Mouse (Mus musculus): ENCODE measurements at regions not wholly inside any gene's neighbourhood (a gene's known extent, or its start where the extent isn't known, plus 50 kb on each side); places are given as distances from the start of the nearest gene placed in this dataset.
"Not testable (repeated sequence)": the region's sequence is repeated elsewhere in the genome, so short reads cannot be mapped to it uniquely, and the experiment has no call there.

DNA sequence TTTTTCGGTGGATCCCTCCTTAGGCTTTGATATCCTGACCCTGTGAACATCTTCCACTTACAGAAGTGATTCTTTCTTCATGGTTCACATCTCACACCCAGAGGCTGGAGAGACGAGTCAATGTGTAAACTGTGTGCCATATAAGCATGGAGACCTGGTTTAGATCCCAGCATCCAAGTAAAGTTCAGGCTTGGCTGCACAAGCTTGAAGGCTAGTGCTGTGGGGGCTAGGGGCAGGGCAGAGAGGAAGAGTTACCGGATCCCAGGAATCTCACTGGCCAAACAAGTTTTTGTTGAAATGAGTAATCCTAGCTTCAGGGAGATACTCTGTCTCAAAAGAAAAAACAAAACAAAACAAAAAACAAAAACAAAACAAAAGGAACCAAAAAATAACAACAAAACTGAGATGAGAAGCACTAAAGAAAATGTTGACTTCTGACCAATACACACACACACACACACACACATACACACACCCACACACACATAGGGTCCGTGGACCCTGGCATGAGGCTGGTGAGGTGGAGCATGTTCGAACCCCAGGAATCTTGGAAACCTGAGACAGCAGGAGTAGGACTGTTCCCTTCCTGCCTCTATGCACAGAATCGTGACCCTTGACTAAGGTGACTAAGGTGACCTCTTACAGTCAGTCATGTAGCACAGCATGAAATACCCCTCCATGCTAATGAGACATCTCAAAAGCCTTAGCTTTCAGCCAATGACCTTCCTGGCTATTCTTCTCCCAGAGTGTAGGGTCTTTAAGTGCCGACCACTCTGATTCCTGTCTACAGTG, 55.2 kb downstream of the Gm12728 start:
- no peak for DNase-seq

DNA sequence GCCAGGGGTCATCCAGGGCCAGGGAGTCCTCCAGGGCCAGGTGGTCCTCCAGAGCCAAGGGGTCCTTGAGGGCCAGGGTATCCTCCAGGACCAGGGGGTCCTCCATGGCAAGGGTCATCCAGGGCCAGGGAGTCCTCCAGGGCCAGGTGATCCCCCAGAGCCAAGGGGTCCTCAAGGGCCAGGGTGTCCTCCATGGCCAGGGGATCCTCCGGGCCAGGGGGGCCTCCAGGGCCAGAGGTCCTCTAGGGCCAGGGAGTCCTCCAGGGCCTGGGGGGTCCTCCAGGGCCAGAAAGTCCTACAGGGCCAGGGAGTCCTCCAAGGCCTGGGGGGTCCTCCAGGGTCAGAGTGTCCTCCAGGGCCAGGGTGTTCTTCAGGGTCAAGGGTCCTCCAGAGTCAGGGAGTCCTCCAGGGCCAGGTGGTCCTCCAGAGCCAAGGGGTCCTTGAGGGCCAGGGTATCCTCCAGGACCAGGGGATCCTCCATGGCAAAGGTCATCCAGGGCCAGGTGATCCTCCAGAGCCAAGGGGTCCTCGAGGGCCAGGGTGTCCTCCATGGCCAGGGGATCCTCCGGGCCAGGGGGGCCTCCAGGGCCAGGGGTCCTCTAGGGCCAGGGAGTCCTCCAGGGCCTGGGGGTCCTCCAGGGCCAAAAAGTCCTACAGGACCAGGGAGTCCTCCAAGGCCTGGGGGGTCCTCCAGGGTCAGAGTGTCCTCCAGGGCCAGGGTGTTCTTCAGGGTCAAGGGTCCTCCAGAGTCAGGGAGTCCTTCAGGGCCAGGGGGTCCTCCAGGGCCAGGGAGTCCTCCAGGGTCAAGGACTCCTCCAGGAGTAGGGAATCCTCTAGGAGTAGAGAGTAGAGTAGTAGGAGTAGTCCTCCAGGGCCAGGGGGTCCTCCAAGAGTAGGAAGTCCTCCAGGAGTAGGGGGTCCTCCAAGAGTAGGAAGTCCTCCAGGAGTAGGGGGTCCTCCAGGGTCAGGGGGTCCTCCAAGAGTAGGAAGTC, 56.6 kb downstream of the Gm12728 start:
- DNase-seq = not testable (repeated sequence)

DNA sequence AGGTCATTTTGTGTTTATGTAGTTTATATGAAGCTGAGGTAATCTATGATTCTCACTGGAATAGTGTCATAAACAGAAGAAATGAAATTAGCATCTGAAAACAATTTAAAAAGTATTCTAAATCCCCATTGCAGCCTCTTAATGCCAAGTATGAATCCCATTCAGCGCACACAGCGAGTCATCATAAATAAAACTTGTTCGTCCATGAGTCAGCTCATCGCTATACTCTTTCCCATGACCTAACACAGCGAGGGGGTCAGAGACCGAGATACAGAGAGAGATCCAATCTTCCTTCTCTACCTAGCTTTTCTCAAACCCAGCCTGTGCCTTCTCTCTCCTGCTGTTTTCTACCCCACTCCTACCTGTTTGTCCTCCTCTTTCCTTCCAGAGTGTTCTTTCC, 63.4 kb downstream of the Gm12728 start:
- no peak for DNase-seq

DNA sequence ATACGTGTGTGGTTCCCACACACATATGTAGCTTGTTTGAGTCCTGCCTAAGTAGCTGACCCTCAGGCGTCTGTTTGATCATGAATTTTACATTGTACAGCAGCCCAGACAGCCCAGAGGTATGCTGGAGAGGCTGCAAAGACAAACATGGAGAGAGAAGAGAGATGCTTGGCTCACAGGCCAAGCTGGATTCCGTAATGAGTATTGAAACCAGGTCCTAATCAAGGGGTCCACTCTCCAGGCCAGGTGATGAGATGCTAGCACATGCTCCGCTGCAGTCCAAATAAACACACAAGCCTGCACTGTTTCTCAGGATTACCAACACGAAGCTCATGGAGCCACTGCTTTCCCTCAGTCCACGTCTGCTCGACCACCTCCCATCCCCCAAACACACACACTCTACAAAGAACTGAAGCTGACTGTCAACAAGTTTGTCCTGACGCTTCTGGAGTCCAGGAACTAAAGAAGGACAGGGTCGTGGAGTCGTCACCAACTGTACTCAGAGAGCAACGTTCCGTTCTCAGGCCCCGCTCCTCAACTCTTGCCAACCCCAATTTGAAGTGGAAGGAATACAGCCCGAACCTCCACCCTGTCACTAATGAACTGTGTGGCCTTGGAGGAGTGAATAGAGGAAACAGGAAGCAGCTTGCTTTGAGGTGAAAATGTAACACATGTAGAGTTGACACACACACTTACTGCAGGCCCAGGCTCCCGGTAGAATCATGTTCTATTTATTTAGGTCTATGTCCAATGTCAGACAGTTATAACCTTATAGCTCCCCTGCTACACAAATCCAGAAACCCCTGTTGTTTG, 69.6 kb downstream of the Gm12728 start:
- DNase-seq = no peak

DNA sequence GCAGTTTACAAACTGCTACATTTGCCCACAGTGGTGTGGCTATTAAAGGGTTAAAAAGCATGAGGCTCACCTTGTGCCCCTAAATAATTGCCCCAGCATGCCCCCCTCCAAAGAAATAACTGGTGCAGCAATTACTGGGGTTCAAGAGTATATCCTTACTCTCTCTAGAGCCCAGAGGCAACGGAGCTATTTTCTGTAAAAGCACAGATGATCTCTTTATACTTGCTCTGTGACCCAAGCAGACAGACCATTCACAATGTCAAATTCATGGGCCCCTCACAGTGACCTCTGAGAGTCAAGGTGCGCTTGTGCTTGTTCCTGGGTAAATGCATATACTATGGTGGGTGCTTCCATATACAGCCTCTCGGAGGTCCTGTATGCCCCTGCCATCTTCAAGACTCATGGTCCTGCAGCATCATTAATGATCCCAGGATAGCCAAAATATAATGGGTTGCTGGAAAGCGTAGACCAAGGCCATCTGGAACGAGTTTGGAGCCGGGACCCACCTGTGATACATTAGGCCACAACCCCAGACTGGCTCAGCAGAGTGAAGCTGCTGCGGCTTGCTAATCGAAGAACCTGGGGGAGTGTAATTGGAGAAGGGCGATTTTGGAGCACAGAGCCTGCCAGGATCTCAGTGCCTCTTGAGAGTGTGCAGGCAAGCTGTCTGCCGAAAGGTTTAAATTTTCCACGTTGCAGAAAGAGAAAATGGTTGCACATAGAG, 71.4 kb downstream of the Gm12728 start:
- DNase-seq = no peak

DNA sequence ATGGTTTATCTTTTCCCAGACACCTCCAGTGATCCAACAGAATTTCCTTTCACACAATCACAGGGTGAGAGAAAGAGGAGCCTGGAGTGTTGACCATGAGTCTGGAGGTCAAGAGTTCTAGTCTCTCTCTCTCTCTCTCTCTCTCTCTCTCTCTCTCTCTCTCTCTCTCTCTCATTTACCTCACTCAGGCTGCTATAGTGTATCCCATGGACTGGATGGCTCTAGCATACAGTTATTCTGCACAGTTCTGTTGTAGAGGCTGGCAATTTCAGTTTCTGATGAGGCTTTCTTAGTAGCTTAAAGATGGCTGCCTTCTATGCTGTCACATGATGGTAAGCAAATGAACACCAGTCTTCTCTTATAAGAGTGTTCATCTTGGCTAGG, 72.0 kb downstream of the Gm12728 start:
- DNase-seq = no peak

DNA sequence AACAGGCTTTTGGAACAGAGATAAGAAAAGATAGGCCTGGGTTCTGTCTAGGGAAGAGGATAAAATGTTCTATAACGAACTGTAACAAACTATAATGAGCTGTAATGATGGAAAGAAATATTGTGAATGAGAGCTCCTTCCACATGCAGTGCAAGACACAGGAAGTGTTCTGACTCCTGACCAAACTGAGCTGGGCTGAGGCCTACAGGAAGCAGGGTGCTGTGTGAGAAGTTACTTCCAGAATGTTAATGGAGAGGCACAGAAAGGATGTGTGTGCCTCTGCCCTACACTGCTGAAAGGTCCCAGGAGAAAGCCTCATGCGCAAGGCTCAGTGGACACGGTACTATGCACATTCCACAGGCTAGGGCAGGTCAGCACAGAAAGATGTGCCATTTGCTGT, 80.8 kb downstream of the Gm12728 start:
- no peak for DNase-seq

DNA sequence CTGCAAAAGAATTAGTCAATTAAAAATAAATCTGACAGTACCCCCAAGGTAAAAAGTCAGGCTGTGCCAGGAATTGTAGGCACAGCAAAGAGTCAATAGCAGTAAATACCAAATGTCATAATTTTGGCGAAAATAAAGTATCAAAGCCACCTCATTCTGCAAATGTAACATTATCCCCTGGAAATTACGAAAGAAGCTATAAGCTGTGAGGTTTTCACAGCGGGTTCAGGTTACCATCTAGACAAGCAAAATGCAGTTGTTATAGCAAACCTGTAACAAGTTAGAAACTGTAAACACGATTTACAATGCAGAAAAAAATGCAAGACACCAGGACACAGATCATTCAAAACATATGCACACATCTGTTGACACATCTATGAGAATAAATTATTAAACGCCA, 87.6 kb downstream of the Gm12728 start:
- DNase-seq = no peak

DNA sequence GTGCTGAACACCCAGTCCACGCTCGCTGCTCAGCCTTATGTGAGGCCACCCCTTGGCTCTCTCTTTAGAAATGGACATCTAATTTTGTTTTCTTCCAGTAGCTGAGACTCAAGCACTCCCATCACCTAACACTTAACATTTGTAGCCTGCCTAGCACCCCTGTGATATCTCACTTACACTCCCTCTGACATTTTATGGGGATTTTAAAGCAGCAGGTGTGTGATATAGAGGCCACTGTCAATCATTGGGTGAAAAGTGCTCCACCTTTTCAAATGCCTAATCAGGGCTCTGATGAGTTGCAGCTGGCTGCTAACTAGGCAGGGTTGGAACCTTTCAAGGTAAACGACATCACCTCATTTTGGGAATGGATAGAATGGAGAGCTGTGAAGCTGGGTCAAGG, 90.2 kb downstream of the Gm12728 start:
- DNase-seq = no peak

DNA sequence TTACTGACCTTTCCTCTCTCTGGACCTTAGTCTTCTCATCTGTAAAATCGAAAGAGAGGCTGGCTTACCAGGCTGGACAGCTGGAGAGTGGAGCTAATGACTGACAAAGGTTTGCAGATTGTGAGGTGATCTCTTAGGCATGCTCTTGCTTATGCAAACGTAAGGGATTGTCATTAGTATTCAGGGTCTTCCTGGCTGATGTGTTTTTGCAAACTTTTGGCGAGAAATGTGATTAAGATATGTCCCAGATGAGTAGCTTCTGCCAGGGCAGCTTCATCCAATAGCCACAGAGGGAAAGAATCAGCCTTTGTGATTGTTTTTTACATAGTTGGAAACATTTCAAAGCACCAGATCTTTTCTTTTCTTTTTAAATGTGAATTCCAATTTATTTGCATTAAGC, 95.1 kb downstream of the Gm12728 start:
- DNase-seq = no peak

DNA sequence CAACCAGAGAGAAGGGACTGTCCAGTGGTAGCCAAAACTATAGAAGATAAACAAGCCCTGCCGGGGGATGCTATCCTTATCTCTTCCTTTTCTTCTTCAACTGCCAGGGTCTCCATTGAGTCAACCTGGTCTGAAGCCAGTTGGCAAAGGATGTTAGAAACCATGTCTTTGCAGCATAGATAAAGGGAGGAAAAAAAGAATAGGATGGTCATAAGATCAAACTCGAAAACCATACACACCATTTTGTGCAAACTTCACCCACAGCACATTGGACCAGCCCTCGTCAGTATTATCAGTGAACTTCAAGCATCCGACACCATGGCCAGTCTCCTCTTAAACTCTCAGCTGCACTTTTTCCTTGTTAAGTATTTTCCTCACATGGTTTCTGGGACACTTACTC, 101.8 kb downstream of the Gm12728 start:
- DNase-seq = no peak

DNA sequence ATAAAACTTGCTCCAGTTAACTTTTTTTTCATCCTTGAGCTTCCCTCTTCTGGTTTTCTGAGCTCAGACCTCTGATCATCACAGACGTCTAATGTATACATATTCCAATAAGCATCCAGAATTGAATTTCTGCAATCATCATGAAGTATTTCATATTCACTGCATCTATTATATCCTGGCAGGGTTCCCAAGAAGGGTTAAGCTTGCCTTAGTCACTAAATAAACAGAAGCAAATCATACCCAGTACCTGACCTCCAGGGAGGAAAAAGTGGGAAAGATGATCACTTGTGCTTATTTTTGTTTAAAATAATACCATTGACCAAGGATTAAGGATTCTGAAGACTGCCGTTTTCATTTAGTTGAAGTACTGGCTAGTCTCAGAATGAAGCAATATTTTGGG, 102.4 kb downstream of the Gm12728 start:
- no peak for DNase-seq

DNA sequence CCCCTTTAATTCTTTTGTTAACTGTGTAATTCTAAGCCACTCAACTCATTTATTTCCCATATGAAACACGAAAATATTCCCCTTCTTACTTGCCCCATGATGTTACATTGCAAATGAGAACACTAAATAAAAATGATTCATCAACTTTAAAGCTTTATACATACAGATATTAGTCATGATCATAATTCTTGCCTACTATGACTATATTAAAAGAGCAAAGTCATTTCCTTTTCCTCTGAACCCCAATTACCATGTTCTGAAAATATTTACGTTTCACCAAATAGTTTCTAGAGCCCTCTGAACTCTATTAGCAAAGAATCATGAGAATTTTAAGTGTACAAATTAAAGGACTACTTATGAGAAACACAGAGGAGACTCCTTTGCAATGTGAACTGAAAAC, 105.4 kb downstream of the Gm12728 start:
- DNase-seq = no peak

DNA sequence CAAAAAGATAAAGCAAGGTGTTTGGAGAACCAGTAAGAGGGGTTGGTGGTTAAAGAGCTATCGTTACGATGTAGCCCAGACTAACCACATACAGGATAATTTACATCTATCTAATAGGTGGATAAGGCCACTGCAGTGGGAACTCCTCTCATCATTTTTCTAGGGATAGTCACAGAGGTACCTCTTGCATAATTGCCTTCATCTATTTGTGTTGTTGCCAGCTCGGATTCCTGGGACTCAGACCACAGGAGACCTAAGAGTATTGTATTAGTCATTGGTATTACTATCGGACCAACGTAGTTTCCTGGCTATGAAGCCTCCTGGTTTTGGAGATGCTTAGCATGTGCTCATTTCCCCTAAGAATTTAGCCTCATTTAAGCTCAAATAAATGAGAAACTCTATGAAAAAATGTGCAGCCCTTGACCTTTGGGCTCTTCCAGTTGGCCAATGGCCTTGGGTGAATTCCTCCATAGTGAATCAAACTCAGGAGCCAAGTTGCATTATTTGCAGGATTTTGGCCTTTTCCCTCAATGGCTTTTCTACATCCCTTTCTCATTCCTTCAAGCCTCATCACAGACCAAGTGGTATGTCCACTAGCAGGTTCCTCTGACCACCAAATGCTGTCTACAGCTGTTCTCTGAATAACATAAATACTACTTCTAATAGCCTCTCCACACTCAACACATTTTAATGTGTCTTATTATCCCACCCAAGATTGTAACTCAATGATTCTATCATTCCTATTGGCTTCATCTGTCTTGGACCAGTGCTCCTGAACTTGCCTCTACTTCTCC, 108.6 kb downstream of the Gm12728 start:
- no peak for DNase-seq

DNA sequence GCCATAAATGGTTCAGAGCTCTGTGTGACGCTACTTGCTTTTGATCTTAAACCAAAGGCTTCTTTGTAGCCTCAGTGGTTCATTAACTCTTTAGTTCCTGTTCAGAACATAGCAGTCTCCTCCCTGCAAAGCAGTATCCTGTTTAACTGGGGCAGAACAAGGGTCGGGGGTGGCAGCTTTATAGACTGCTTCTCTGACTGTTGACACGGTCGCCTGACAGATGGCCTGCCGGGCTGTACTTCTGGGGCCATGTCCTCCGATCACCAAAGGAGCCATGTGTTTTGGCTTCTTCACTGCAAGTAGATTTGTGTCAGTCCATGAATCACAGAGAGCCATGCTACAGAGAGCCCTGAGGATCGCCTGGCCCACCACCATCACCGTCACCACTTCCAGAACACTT, 115.2 kb downstream of the Gm12728 start:
- no peak for DNase-seq

DNA sequence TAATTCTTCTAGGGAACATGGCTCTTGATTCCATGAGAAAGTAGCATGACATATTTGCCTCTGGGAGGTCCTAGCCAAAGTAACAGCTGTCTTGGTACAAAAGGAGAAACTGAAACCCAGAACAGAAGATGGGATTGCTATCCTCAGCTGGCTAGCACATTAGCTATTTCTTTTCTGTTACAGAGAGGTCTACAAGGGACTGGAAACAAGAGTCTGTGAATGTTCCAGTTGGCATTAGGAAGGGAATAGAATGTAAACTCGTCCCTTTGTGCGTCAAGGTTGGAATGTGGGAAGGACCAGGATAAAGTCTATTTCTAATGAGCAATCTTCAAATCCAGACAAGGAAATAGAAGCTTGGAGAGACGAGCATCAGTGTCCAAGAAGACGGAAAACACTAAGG, 116.7 kb downstream of the Gm12728 start:
- no peak for DNase-seq

DNA sequence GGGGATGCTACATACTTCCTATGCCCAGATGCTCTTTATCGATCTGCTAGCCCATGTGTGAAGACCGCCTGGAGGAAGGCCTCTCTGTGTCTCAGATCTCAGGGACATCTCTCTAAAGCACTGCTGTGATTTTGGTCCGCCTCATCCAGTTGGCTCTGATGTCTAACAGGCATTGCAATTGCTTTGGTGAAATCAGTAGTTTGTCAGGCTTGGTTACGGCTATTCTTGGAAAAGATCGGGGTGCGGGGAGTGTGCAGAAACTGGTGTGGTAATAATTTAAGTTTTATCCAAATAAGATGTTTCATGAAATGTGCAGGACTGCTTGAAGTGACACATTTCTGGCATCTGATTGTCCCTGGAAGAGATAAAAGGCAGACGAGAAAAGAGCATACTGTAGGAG, 117.9 kb downstream of the Gm12728 start:
- DNase-seq = no peak

DNA sequence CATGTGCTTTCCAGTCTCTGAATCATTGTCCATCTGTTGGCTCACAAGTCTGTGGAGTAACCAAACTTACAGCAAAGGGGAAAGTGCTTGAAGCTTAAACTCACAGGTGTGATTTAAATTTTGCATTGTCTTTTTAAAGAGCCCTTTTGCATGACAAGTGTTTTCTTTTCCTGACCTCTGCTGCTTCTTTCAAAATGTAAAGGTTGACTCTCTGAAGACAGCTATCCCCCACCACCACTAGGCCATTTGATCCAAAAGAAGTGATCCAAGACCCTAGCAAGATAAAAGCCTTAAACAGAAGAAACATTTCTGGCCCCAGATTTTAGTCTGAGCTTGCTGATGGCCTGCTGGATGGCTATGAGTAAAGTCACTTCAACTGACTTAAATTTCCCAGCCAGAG, 118.6 kb downstream of the Gm12728 start:
- no peak for DNase-seq

DNA sequence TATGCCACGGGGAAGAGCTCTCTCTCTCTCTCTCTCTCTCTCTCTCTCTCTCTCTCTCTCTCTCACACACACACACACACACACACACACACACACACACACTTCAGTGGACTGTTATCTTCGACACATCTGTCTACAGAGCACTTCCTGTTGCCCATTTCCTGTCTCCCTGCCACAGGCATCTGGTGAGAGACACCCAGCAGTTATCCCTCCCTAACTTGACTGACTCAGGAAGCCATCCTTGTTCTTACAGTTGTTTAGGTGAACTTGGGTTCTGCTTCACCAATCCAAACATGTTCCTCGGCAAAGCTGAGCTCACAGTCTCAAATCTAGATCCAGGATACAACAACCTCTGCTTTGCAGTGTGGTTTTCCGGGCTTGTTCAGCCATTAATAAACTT, 119.6 kb downstream of the Gm12728 start:
- no peak for DNase-seq

DNA sequence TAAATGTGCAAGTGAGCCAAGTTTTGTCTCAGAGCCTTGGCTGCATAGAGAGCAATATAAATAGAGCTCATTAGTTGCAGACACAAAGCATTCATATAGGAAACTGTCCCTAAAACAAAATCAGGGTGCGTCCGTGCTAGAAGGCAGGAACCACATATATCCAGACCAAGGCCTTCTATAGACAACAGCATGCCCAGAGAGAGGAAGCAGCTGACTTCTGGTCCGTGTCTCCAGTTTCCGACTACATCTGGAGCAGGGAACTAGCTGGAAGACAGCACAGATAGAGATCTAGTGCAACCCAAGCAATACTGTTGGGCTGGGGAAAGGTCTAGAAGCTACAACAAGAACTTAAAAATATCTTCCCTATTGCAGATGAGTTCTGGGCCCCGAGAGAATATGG, 121.0 kb downstream of the Gm12728 start:
- no peak for DNase-seq

DNA sequence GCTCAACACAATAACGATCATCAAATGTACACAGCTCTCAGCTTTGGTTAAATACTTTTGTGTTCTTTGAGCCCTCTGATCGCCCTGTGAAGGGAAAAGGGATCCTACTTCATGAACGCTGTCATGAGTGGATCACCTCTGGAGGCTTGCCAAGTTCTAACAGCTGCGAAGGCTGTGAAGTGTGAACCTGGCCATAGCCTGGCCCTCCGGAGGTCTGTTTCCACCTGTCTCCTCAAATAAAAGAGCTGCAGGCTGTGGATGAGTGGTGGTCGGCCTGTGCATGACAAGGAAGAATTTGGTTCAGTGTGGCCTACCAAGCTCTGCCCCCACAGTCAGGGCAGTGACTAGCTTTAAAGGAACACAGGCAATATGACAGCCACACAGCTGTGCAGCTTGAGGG, 122.0 kb downstream of the Gm12728 start:
- DNase-seq = no peak

DNA sequence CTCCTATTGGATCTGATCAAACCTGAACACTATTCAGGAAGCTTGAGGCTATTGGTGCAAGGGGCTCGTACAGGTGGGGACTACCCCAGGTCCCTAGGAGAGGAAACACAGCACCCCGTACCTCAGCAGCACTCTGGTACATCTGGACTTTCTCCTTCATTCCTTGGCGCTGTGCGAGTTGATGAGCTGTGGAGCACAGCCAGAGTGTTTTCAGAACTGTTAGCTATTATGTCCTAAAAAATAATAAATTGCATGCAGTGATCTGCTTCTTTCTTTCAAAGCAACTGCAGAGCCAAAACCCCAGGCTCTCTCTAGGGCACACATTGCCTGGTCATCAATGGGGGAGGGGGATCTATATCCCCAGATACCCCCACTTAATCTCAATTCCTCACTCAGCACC, 122.6 kb downstream of the Gm12728 start:
- DNase-seq = no peak
